Mouse (Mus musculus) kidney, embryonic 15.5 days (tissue): Measurements from ENCODE around the gene Atp6v0d1. TPM values are rescaled to one million over a fixed set of nuclear protein-coding genes. Genes with fewer than 3 reads are reported as not detected.
A peak's percentile ranks its signal among the peaks of the same experiment; 100 is the strongest.

Source experiments
- ATAC-seq: fragments of 200-750 bp; cut with Nextera tagmentation; replicated peaks from 2 replicates; pipeline ENCODE4 v1.8.0; 2017; ENCODE audit warnings: moderate TSS enrichment; ENCODE audit not compliant: low FRiP score
- H3K27ac ChIP-seq: fragments of 300-500 bp; sonication (generic); 2 replicates; pipeline ENCODE4 v1.5.1; 2015; ENCODE audit warnings: mild to moderate bottlenecking, inconsistent platforms
- H3K27me3 ChIP-seq: fragments of 300-500 bp; sonication (generic); 2 replicates; pipeline ENCODE4 v1.6.1; 2015; ENCODE audit warnings: inconsistent platforms
- H3K36me3 ChIP-seq: fragments of 300-500 bp; sonication (generic); 2 replicates; pipeline ENCODE4 v1.6.1; 2015; ENCODE audit warnings: inconsistent platforms
- H3K4me1 ChIP-seq: fragments of 300-500 bp; sonication (generic); 2 replicates; pipeline ENCODE4 v1.6.1; 2015; ENCODE audit warnings: inconsistent platforms
- H3K4me2 ChIP-seq: fragments of 300-500 bp; sonication (generic); 2 replicates; pipeline ENCODE4 v1.6.1; 2015; ENCODE audit warnings: moderate library complexity, mild to moderate bottlenecking, inconsistent platforms
- H3K4me3 ChIP-seq: fragments of 300-500 bp; sonication (generic); replicated peaks from 2 replicates; pipeline ENCODE4 v1.5.1; 2015; ENCODE audit warnings: mild to moderate bottlenecking, inconsistent platforms
- H3K9ac ChIP-seq: fragments of 300-500 bp; sonication (generic); 2 replicates; pipeline ENCODE4 v1.6.1; 2015; ENCODE audit warnings: mild to moderate bottlenecking, inconsistent platforms
- H3K9me3 ChIP-seq: fragments of 300-500 bp; sonication (generic); replicated peaks from 2 replicates; pipeline ENCODE4 v1.6.1; 2016; ENCODE audit warnings: inconsistent platforms
- WGBS: fragments of 180-500 bp; shearing (Covaris S2); methylation state at CpG from one replicate; pipeline ENCODE4 v1.1.7; 2015; ENCODE audit warnings: mixed read lengths; 5-methylcytosine and 5-hydroxymethylcytosine counted together
- polyA plus RNA-seq: library from polyadenylated mRNA; unstranded; fragments of >200 nt; fragmentation: Nextera tagmentation; extraction: Ambion mirVana; gene quantifications from 2 replicates; pipeline ENCODE4 v1.2.1, GENCODE M21; 2015

Atp6v0d1 gene
- polyA plus RNA-seq, 1 experiment from 2014 or later = 88.3 TPM

DNA sequence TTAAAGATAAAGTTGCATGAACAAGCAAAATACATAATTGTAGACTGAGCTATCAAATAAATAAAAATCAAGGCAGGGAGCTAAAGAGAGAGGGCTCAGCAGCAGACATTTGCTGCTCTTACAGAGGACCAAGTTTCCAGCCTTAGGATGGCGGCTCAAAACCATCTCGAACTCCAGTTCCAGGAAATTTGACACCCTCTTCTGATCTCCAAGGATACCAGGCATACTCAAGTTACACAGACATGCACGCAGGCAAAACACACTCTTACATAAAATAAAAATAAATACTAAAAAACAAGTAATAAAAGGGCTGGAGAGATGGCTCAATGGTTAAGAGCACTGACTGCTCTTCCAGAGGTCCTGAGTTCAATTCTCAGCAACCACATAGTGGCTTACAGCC is 72.4 kb downstream of the Atp6v0d1 start:
- Histone ChIP-seq H3K4me2 (no peak overlapping the region), H3K27ac (no peak overlapping the region), H3K4me1 (peaks cover 38% of the 10 kb centered on the region), H3K9me3 (no peaks in the 10 kb centered on the region), H3K9ac (no peak overlapping the region), H3K4me3 (no peak overlapping the region), H3K27me3 (no peaks in the 10 kb centered on the region), H3K36me3 (no peaks in the 10 kb centered on the region)
- no peak for ATAC-seq
- WGBS = 19% methylated on average over 3 of the region's 3 CpGs

DNA sequence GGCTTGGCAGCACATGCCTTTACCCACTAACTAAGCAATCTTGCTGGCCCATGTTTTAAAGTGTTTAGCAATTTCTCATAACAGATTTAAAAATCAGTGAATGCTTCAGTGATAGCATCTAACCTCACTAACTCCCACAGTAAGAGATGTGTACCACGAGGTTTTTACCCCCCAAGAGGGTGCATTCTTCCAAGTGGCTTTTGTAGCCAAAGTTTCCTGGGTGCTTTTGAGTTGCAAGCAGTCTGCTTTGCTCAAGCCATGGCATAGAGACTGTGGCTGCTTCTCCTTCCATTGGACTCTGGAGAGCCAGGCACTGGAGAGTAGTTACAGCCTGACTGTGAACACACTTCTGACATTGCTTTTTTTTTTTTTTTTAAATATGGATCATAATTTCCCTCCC is 76.6 kb downstream of the Atp6v0d1 start:
- ATAC-seq = no peak
- H3K9me3 ChIP-seq = no peaks in the 10 kb centered on the region
- no peak overlapping the region for H3K4me2 ChIP-seq
- no peak overlapping the region for H3K9ac ChIP-seq
- no peaks in the 10 kb centered on the region for H3K27me3 ChIP-seq
- no peak overlapping the region for H3K27ac ChIP-seq
- H3K36me3 ChIP-seq = no peaks in the 10 kb centered on the region; the same call in 1 of the 2 replicates
- 51% methylated on average over 1 of the region's 1 CpGs for WGBS
- H3K4me3 ChIP-seq = no peak overlapping the region
- peaks cover 11% of the 10 kb centered on the region for H3K4me1 ChIP-seq

DNA sequence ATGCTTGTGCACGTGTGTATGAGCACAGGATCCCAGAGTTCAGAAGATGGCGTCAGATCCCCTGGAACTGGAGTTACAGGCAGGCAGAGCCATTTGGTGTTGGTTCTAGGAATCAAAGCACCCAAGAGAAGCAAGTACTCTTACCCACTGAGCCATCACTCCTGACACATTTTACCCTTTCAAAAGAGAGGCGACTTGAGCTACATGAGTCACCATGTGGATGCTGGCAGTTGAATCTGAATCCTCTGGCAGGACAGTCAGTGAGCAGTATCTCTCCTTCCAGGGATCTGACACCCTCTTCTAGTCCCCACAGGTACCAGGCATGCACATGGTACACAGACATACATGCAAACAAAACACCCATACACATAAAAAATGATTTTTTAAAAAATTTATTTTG is 77.8 kb downstream of the Atp6v0d1 start:
- Histone ChIP-seq H3K27ac (no peak overlapping the region), H3K4me2 (no peak overlapping the region), H3K4me3 (no peak overlapping the region), H3K9me3 (no peaks in the 10 kb centered on the region), H3K36me3 (peaks cover 3% of the 10 kb centered on the region; the same call in 1 of the 2 replicates), H3K27me3 (no peaks in the 10 kb centered on the region), H3K4me1 (peaks cover 13% of the 10 kb centered on the region), H3K9ac (no peak overlapping the region)
- WGBS = 58% methylated on average over 3 of the region's 3 CpGs
- no peak for ATAC-seq

DNA sequence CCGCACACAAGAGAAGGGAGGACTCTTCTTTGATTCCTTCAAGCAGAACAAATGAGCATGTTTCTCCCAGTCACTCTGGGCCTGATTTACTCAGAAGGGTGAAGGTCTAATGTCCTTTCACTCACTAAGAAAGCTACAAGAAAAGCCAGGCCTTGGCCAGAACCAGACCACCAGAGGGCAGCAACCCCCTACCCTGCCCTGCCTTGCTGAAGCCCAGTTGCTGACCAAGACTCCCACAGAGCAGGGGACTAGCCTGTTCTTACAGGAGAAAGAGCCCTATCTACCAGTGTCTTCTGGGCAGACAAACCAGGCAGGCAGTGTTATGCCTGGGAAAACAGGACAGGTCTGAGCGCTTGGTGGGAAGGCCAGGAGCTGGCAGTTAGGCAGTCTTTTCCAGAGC is 81.5 kb downstream of the Atp6v0d1 start:
- 24% methylated on average over 2 of the region's 2 CpGs for WGBS
- Histone ChIP-seq H3K36me3 (peaks cover 19% of the 10 kb centered on the region), H3K4me2 (no peak overlapping the region), H3K27me3 (no peaks in the 10 kb centered on the region), H3K9me3 (no peaks in the 10 kb centered on the region), H3K27ac (peak overlapping the region; percentile 57; the same call in 1 of the 2 replicates), H3K9ac (no peak overlapping the region), H3K4me1 (peaks cover 19% of the 10 kb centered on the region), H3K4me3 (no peak overlapping the region)
- peak; percentile 74 for ATAC-seq

DNA sequence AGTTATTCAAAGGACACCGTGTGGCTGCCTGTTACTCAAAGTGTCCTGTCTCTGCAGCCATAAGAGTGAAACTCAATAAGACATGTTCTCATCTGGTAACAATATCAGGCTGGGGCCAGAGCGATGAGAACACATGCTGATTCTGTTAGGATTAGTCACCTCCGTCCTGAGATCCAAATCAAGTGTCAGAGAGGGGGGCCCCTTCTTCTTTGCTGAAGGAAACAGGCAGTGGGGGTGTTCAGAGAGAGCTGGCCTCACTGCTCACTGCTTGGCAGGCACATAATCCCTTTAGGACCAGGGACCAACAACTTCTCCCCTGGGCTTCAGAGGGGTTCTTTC is 81.8 kb downstream of the Atp6v0d1 start:
- peak; percentile 30 for ATAC-seq
- Histone ChIP-seq H3K9ac (no peak overlapping the region), H3K36me3 (peaks cover 22% of the 10 kb centered on the region), H3K4me2 (no peak overlapping the region), H3K27ac (peak overlapping the region; percentile 57; the same call in 1 of the 2 replicates), H3K27me3 (no peaks in the 10 kb centered on the region), H3K4me1 (peaks cover 19% of the 10 kb centered on the region), H3K9me3 (no peaks in the 10 kb centered on the region), H3K4me3 (no peak overlapping the region)
- 41% methylated on average over 3 of the region's 3 CpGs for WGBS

DNA sequence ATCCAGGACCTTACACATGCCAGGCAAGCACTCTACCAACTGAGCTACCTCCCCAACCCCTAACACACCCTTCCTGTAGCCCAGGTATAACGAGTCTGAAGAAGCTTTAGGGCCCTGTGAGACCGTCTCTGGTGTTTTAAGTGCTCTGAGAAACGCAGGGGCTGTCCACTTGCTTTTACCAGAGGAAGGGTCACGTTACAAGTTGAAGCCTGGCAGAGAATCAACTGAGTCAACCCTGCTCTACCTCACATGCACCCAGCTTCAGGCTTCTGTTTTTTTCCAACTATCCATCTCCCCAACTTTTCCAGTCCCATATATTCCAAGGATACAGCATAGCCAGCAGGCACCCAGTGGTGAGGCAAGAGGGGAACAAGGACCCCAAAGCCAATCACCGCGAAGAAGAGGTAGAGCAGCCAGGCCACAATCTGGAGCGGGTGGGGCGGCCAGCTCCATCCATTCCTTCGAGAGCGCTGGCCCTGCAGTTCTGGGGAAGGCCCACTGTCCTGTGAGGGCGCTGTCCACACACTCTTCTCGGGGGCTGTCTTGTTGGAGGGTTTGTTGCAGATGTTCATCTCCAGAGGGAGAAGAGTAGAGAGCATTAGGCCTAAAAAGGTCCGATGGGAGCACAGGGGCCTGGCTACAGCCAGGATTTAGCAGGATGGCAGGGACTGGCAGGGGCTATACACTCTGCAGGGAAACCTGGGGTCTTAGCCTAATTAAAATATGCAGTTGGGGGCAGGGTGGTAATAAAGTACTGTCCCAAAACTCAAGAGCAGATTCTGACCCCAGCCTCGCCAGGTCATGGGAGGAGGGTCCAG is 82.4 kb downstream of the Atp6v0d1 start:
- Histone ChIP-seq H3K27me3 (no peaks in the 10 kb centered on the region), H3K4me3 (no peak overlapping the region), H3K27ac (no peak overlapping the region), H3K36me3 (peaks cover 28% of the 10 kb centered on the region), H3K4me1 (peaks cover 19% of the 10 kb centered on the region), H3K9me3 (no peaks in the 10 kb centered on the region), H3K4me2 (no peak overlapping the region), H3K9ac (no peak overlapping the region)
- WGBS = 35% methylated on average over 14 of the region's 14 CpGs
- ATAC-seq = peak; percentile 59

DNA sequence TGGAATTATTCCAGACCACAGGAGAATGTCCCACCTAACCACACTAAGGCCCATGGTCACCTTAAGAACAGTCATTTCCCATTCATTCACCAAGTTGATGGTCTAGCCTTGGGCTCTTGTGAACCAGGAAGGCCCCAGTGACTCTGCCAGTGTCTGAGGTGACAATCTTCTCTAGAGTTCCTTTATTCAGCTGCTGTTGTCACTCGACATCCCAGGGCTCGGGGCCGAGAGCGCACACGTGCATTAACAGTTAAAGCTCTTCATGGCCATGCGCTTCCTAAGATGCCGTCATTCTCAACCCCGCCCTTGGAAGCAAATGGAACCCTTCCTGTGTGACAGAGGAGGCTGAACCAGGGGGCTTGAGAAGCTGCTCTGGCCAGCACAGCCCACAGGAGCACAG is 83.7 kb downstream of the Atp6v0d1 start:
- Histone ChIP-seq H3K9me3 (no peaks in the 10 kb centered on the region), H3K9ac (no peak overlapping the region), H3K27me3 (no peaks in the 10 kb centered on the region), H3K27ac (no peak overlapping the region), H3K4me1 (peaks cover 21% of the 10 kb centered on the region), H3K4me3 (no peak overlapping the region), H3K4me2 (no peak overlapping the region), H3K36me3 (peaks cover 33% of the 10 kb centered on the region)
- ATAC-seq = no peak
- 83% methylated on average over 8 of the region's 8 CpGs for WGBS

DNA sequence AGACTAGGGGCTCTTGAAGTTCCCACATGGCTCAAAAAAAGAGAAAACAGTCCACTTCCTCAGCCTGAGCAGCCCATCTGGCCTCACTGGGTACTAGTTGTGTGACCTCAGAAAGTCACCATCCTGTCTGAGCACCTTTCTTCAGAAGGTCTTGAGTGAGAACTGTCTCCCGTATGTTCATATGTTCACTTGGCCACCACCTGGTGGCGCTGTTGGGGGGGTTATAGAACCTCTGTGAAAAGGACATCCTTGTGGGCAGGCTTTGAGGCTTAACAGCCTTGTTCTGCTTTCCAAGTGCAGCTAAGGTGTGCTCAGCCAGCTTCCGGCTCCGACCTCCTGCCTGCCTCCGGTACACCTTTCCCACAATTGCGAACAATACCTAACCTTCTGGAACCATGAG is 84.4 kb downstream of the Atp6v0d1 start:
- no peak overlapping the region for H3K4me2 ChIP-seq
- no peak for ATAC-seq
- 74% methylated on average over 6 of the region's 6 CpGs for WGBS

DNA sequence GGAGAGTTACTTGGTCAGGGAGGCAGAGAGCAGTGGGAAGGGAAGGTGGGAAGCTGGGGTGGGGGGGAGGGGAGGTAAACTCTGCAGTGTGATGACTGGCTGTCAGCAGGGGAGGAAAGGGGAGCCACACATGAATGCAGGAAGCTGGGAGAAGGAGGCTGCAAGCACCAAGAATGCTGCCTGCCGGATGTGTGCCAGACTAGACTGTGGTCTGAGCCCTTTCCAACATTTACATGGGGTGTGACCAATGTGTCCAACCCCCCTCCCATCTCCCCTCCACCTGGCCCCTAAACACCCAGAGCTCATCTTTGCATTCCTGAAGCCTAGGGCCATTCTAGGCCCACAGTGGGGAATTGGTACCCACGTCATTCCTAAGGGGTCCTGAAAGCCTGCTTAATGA is 84.8 kb downstream of the Atp6v0d1 start:
- no peaks in the 10 kb centered on the region for H3K9me3 ChIP-seq
- H3K4me3 ChIP-seq = no peak overlapping the region
- no peak for ATAC-seq
- WGBS = 54% methylated on average over 2 of the region's 2 CpGs
- H3K27ac ChIP-seq = peak overlapping the region; percentile 20; the same call in 1 of the 2 replicates
- peaks cover under 1% of the 10 kb centered on the region; the same call in 1 of the 2 replicates for H3K27me3 ChIP-seq
- H3K9ac ChIP-seq = no peak overlapping the region
- no peak overlapping the region for H3K4me2 ChIP-seq
- H3K4me1 ChIP-seq = peaks cover 28% of the 10 kb centered on the region
- H3K36me3 ChIP-seq = peaks cover 37% of the 10 kb centered on the region

More for the DNA sequence above, 84.4 kb downstream of the Atp6v0d1 start:
- peaks cover 33% of the 10 kb centered on the region for H3K36me3 ChIP-seq
- H3K27ac ChIP-seq = 0 out of 2 replicates have a peak overlapping the region, but pooled peaks have one; percentile 20
- H3K27me3 ChIP-seq = no peaks in the 10 kb centered on the region
- no peaks in the 10 kb centered on the region for H3K9me3 ChIP-seq
- no peak overlapping the region for H3K4me3 ChIP-seq
- H3K4me1 ChIP-seq = peaks cover 28% of the 10 kb centered on the region
- no peak overlapping the region for H3K9ac ChIP-seq

DNA sequence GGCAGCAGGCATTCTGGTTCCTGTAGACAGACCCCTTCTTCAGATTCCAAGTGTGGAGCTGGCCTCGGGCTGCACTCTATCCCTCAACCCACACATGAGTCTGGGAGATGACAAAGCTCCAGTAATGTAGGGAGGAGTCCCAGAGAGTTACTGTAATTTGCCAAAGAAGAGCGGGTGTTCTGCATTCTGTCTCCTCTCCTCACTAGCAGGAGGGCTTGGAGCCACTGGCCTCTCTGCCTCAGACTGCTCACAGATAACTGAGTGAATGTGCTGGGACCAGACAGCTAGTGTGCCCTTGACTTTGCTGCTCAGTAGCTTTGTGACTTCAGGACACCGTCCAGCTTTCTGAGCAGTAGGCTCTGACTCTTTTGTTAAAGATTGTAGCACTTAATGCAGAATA is 88.1 kb downstream of the Atp6v0d1 start:
- no peak for ATAC-seq
- H3K9me3 ChIP-seq = no peaks in the 10 kb centered on the region
- no peak overlapping the region for H3K9ac ChIP-seq
- peaks cover 48% of the 10 kb centered on the region for H3K36me3 ChIP-seq
- peaks cover 36% of the 10 kb centered on the region for H3K4me1 ChIP-seq
- H3K4me3 ChIP-seq = no peak overlapping the region
- H3K4me2 ChIP-seq = no peak overlapping the region
- no peak overlapping the region for H3K27ac ChIP-seq
- WGBS = 83% methylated on average over 3 of the region's 3 CpGs
- H3K27me3 ChIP-seq = peaks cover 9% of the 10 kb centered on the region; the same call in 1 of the 2 replicates

DNA sequence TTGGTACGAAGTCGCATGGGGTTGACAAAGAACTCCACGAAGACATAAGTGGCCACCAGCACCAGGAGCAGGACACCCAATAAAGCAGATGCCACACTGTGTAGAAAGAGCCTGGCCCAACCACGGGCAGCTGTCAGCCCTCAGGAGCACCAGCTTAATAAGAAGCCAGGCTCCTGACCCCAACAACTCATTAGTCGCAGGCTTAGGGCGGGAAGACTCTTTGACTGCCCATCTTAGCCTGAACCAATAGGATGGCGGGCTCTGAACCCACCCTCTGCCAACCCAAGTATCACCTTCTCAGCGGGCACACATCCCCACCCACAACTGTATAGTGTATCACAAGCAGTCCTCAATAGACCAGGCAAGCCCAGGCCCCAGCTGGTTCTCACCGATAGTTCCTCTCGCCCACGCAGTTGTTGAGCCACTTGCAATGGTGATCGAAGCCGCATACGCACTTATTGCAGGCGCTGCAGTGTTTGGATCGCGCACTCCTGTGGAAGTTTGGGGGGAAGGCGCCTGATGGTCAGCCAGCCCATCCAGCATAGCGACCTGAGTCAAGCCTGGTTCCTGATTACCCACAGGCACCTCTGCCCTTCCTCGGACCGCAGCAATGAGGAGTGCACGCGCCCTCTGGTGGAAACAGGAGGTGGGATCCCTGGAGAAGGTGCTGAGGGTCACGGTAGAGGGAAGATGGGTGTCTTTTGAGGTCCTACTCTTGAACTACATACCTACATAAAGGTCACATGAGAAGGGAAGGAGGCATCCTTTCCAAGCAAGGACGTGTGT is 89.0 kb downstream of the Atp6v0d1 start:
- Histone ChIP-seq H3K4me3 (no peak overlapping the region), H3K9me3 (no peaks in the 10 kb centered on the region), H3K4me1 (peaks cover 43% of the 10 kb centered on the region), H3K9ac (no peak overlapping the region), H3K27me3 (peaks cover 12% of the 10 kb centered on the region; the same call in 1 of the 2 replicates), H3K4me2 (0 out of 2 replicates have a peak overlapping the region, but pooled peaks have one; percentile 27), H3K36me3 (peaks cover 46% of the 10 kb centered on the region), H3K27ac (no peak overlapping the region)
- WGBS = 43% methylated on average over 25 of the region's 25 CpGs
- peak; percentile 22; the same call in 1 of the 2 replicates for ATAC-seq

DNA sequence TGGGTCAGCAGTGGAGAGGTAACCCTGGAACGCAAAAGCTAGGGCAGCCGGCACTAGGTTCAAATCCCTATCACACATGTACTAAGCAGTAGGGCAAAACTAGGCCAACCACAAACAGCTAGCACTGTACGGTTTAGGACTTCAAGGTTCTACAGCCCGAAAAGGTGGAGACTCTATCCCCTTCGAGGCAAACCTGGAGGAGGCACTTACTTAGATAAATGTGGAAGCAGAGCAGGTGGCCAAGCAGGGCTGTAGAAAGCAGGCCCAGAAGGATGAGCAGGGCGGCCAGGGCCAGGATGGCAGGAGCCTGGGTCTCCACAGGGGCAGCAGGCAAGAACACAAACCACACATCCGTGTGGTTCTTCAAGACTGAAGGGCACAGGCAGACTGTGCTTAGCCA is 89.7 kb downstream of the Atp6v0d1 start:
- Histone ChIP-seq H3K4me2 (no peak overlapping the region), H3K27me3 (peaks cover 12% of the 10 kb centered on the region; the same call in 1 of the 2 replicates), H3K9me3 (no peaks in the 10 kb centered on the region), H3K27ac (no peak overlapping the region), H3K9ac (no peak overlapping the region), H3K4me3 (no peak overlapping the region), H3K4me1 (peaks cover 45% of the 10 kb centered on the region), H3K36me3 (peaks cover 44% of the 10 kb centered on the region)
- no peak for ATAC-seq
- WGBS = 88% methylated on average over 7 of the region's 7 CpGs
